Mouse (Mus musculus) liver, embryonic 14.5 days (tissue): ENCODE data around the gene Tmem258. TPM values are rescaled to one million over a fixed set of nuclear protein-coding genes. Genes with fewer than 3 reads are reported as not detected.

Experiments
- ATAC-seq: fragments of 200-750 bp; cut with Nextera tagmentation; 2 replicates; pipeline ENCODE4 v1.8.0; 2017; ENCODE audit warnings: moderate number of reproducible peaks, mild to moderate bottlenecking, moderate library complexity; ENCODE audit not compliant: insufficient read depth
- DNase-seq, 3 experiments: peaks; one replicate each; pipeline ENCODE4 v3.0.0-alpha.2; 2012 to 2013; ENCODE audit warnings: low read depth in 3 of 3, low spot score in 3 of 3
- H3K27ac ChIP-seq: fragments of 300-500 bp; sonication (generic); 2 replicates; pipeline ENCODE4 v1.5.1; 2014; ENCODE audit warnings: moderate library complexity, mild to moderate bottlenecking, control low read depth, inconsistent platforms
- H3K27me3 ChIP-seq: fragments of 300-500 bp; sonication (generic); 2 replicates; pipeline ENCODE4 v1.6.1; 2014; ENCODE audit warnings: mild to moderate bottlenecking, low read length, moderate library complexity; ENCODE audit not compliant: control insufficient read depth, insufficient read depth
- H3K36me3 ChIP-seq: fragments of 300-500 bp; sonication (generic); replicated peaks from 2 replicates; pipeline ENCODE4 v1.6.1; 2014; ENCODE audit warnings: low read depth; ENCODE audit not compliant: control insufficient read depth, insufficient read depth
- H3K4me1 ChIP-seq, 2 experiments: fragments of 200-500 bp in 1 of 2; fragments of 300-500 bp in 1 of 2; sonication (generic) in 1 of 2; replicated peaks; 2 replicates each; pipeline ENCODE4 v1.6.1; 2012 to 2014; ENCODE audit warnings: antibody characterized with exemption in 1 of 2, inconsistent platforms in 1 of 2, low read length in 1 of 2; ENCODE audit not compliant: control insufficient read depth in 2 of 2, insufficient read depth in 2 of 2
- H3K4me2 ChIP-seq: fragments of 300-500 bp; sonication (generic); 2 replicates; pipeline ENCODE4 v1.6.1; 2014; ENCODE audit warnings: low read depth, mild to moderate bottlenecking, control low read depth, moderate library complexity
- H3K4me3 ChIP-seq, 2 experiments: fragments of 200-500 bp in 1 of 2; fragments of 300-500 bp in 1 of 2; sonication (generic) in 1 of 2; 2 replicates each; pipeline ENCODE4 v1.5.1; 2012 to 2014; ENCODE audit warnings: low read depth in 2 of 2, low read length in 2 of 2, mild to moderate bottlenecking in 2 of 2, control low read depth in 1 of 2, inconsistent platforms in 1 of 2, moderate library complexity in 1 of 2; ENCODE audit not compliant: insufficient read depth in 1 of 2
- H3K9ac ChIP-seq: fragments of 300-500 bp; sonication (generic); replicated peaks from 2 replicates; pipeline ENCODE4 v1.6.1; 2014; ENCODE audit warnings: mild to moderate bottlenecking, control low read depth, moderate library complexity
- H3K9me3 ChIP-seq: fragments of 300-500 bp; sonication (generic); 2 replicates; pipeline ENCODE4 v1.6.1; 2016; ENCODE audit warnings: low read length, mixed read lengths; ENCODE audit not compliant: control insufficient read depth
- CTCF ChIP-seq: IDR thresholded peaks from 2 replicates; pipeline ENCODE4 v1.5.1; 2016; ENCODE audit warnings: antibody characterized with exemption, low read depth, control low read depth
- EP300 ChIP-seq: IDR thresholded peaks from 2 replicates; pipeline ENCODE4 v1.6.1; 2016; ENCODE audit warnings: antibody characterized with exemption, low read depth
- WGBS: fragments of 180-500 bp; shearing (Covaris S2); extraction: QIAGEN DNeasy Blood & Tissue Kit; methylation state at CpG from one replicate; pipeline ENCODE4 v1.1.7; 2014; ENCODE audit not compliant: insufficient replicate concordance; 5-methylcytosine and 5-hydroxymethylcytosine counted together
- polyA plus RNA-seq, 2 experiments: library from polyadenylated mRNA; depleted of rRNA in 1 of 2; stranded (reverse) in 1 of 2; unstranded in 1 of 2; fragments of >200 nt; fragmentation: Nextera tagmentation in 1 of 2; extraction: Ambion mirVana in 1 of 2; gene quantifications; 2 replicates each; pipeline versions ENCODE4 v1.2.1 to v1.2.3; 2012 to 2014

Gene Tmem258
- polyA plus RNA-seq, 2 experiments: 78.6 to 402 TPM

DNA sequence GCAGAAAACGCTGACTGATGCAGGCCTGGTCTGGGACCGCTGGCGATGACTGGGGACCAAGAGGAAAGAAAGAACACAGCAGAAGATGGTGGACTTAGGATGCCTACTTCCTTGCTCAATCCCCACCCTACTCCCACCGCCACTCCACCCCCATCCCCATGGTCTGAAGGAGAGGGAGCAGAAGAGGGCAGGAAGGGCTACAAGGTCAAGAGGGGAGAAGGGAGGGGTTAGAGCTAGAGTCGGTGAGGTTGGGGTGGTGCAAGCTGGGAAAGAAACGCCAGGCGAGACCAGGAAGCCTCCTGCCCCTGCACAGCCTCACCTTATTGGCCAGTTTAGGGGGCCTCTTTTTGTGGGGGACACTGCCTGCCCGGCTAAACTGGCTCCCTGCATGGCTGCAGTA, 12.3 kb downstream of the Tmem258 start:
- no peak for DNase-seq

GRCm38 (mm10) chr19:10219108-10219507, 15.3 kb downstream of the Tmem258 start:
- Histone ChIP-seq H3K4me3 (no peak overlapping the region), H3K4me1 (0 out of 4 replicates have a peak, but pooled peaks cover 0 to 2% of the 10 kb centered on the region in 2 experiments), H3K27me3 (no peaks in the 10 kb centered on the region), H3K27ac (no peak overlapping the region), H3K9me3 (no peaks in the 10 kb centered on the region), H3K36me3 (no peaks in the 10 kb centered on the region), H3K9ac (no peak overlapping the region), H3K4me2 (no peak overlapping the region)
- DNase-seq (peak in 2 of 3 experiments; percentile 41 to 45), ATAC-seq (peak; percentile 25; the same call in 1 of the 2 replicates)
- no peak for TF ChIP-seq EP300
- TF ChIP-seq CTCF: peak; percentile 76
- WGBS: 35% methylated on average over 3 of the region's 3 CpGs

More for the DNA sequence above, 12.3 kb downstream of the Tmem258 start:
- Histone ChIP-seq H3K36me3 (no peaks in the 10 kb centered on the region), H3K4me2 (no peak overlapping the region), H3K4me3 (no peak overlapping the region), H3K9ac (no peak overlapping the region), H3K27ac (no peak overlapping the region), H3K9me3 (no peaks in the 10 kb centered on the region), H3K27me3 (no peaks in the 10 kb centered on the region), H3K4me1 (no peaks in the 10 kb centered on the region)
- no peak for ATAC-seq
- TF ChIP-seq EP300 (no peak), CTCF (no peak)
- 68% methylated on average over 8 of the region's 8 CpGs for WGBS

DNA sequence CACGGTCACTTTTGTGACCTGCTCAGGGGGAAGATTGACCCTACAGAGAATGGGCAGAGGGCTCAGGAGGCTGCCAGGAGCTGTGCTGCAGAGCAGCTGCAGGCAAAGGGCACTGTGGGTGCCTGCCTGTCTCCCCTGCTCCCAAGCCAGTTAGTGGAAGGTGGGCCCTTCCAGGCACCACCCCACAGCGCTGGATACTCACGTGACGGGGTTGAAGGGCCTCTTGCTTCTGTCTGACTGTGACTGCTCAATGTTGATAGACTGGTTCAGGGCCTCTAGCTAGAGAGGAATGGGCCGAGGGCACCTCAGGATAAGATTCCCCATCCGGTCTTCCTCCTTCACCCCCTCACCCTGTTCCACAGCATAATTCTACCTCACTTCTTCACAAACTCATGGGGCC, 15.8 kb downstream of the Tmem258 start:
- 57% methylated on average over 6 of the region's 6 CpGs for WGBS
- no peak overlapping the region for H3K4me2 ChIP-seq
- no peaks in the 10 kb centered on the region for H3K27me3 ChIP-seq
- no peaks in the 10 kb centered on the region for H3K36me3 ChIP-seq
- no peak for TF ChIP-seq CTCF
- no peak for TF ChIP-seq EP300
- H3K4me3 ChIP-seq: no peak overlapping the region
- no peaks in the 10 kb centered on the region for H3K9me3 ChIP-seq
- DNase-seq (no peak), ATAC-seq (no peak)
- no peak overlapping the region for H3K9ac ChIP-seq
- H3K27ac ChIP-seq: no peak overlapping the region
- 0 out of 4 replicates have a peak, but pooled peaks cover 0 to 2% of the 10 kb centered on the region in 2 experiments for H3K4me1 ChIP-seq

DNA sequence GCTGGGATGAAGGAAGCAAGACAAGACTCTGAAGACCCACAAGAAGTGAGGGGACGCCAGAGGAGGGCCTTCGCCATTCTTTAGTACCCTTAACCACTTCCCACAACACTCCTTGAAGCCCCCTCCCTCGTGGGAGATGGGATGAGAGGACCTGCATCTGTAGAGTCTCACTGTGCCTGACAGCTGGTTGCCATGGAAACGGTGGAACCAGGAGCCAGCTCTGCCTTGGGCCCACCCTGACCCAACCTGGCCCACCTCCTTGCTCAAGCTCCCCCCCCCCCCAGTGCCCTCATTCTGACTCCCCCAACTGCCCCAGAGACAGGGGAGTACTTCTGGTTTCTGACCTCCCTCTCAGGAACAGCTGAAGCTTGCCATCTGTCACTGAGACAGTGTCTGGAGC, 17.8 kb downstream of the Tmem258 start:
- no peak for DNase-seq

DNA sequence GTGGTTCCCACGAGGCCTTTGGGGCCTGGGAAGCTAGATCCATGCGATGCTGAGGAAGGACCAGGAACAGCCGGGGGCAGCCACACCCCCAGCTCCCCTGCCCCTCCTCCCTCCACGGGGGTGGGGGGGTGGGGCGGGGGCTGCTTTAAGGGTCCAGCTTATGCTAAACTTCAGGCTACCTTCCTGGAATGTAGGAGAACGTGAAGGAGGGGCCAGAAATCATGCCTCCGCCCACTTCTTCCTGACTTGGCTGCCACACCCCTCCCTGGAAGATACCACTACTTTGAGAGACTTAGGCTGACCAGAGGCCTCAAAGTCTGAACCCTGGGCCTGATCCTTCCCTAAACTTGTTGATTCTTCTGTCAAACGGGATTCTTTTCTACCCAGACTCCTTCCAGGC, 18.8 kb downstream of the Tmem258 start:
- no peak for TF ChIP-seq EP300
- H3K4me1 ChIP-seq: peaks cover 0 to 8% of the 10 kb centered on the region in 2 experiments; a peak in 1 of 4 replicates
- H3K36me3 ChIP-seq: no peaks in the 10 kb centered on the region
- H3K27ac ChIP-seq: no peak overlapping the region
- no peaks in the 10 kb centered on the region for H3K27me3 ChIP-seq
- DNase-seq (no peak), ATAC-seq (no peak)
- H3K4me2 ChIP-seq: no peak overlapping the region
- H3K9ac ChIP-seq: no peak overlapping the region
- WGBS: 27% methylated on average over 8 of the region's 8 CpGs
- no peak overlapping the region for H3K4me3 ChIP-seq
- H3K9me3 ChIP-seq: no peaks in the 10 kb centered on the region

More for the DNA sequence above, 17.8 kb downstream of the Tmem258 start:
- H3K27me3 ChIP-seq: no peaks in the 10 kb centered on the region
- H3K36me3 ChIP-seq: no peaks in the 10 kb centered on the region
- no peak overlapping the region for H3K9ac ChIP-seq
- no peak for ATAC-seq
- H3K27ac ChIP-seq: no peak overlapping the region
- H3K4me2 ChIP-seq: no peak overlapping the region
- WGBS: 40% methylated on average over 4 of the region's 4 CpGs
- TF ChIP-seq CTCF (no peak), EP300 (no peak)
- no peak overlapping the region for H3K4me3 ChIP-seq
- peaks cover 0 to 8% of the 10 kb centered on the region in 2 experiments; a peak in 1 of 4 replicates for H3K4me1 ChIP-seq
- H3K9me3 ChIP-seq: no peaks in the 10 kb centered on the region
